Mouse (Mus musculus): Measurements from ENCODE around the gene Hcn1. TPM values are rescaled to one million over a fixed set of nuclear protein-coding genes. Genes with fewer than 3 reads are reported as not detected.

Hcn1 gene
- polyA plus RNA-seq, 1 experiment from 2014 or later, result 0.71 TPM

DNA sequence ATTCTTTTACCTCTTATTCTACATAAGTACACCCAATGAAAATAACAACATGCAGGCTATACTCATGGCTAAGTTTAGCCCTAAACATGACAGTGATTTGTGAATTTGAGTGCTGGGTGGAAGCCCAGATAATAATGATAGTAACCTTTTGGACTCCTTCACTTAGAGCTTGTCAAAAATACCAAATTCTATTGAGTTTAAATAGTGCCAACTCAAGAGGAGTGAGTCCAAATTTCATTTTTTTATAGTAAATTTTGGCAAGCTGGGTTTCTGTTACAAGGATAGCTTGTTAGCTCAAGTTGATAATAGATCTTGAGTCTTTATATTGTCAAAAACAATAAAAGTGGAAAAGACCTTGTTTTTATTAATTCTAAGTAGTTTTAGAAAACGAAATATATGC lies 190.7 kb downstream of the Hcn1 start:
- DNase-seq (no peak), ATAC-seq (ENCODE audit: low FRiP score, low TSS enrichment) (no peak)
- WGBS, result 68% methylated on average over 1 of the region's 1 CpGs

DNA sequence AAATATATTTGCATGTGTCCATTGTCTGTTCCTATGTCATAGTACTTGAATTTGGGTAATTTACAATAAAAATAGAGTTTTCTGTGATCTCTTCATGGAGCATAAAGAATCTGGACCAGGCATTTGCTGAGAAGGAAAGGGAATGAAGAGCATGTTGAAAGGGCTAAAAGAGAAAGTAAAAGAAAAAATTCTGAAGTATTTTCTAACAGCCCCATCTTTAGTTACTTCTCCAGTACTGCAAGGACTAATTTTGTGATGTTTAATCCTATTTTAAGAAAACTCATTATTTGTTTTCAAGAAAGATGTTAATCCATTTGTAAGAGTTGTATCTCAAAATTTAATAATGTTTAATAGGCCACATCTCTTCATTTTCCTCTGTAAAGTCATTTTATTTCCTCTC lies 198.9 kb downstream of the Hcn1 start:
- H3K9ac ChIP-seq (replicated peaks; ENCODE audit: low read length), result no peak overlapping the region
- no peak for ATAC-seq (ENCODE audit: low FRiP score, low TSS enrichment)
- H3K4me3 ChIP-seq (replicated peaks; ENCODE audit: low read depth, low read length), result no peak overlapping the region
- H3K9me3 ChIP-seq (ENCODE audit: control insufficient read depth, low read length), result no peaks in the 10 kb centered on the region
- H3K4me2 ChIP-seq (ENCODE audit: low read length), result no peak overlapping the region
- DNase-seq, result no peak
- no peaks in the 10 kb centered on the region for H3K4me1 ChIP-seq (ENCODE audit: control insufficient read depth, insufficient read depth, low read length)
- no peaks in the 10 kb centered on the region for H3K27me3 ChIP-seq (ENCODE audit: control insufficient read depth, insufficient read depth, low read length)
- H3K36me3 ChIP-seq (ENCODE audit: control insufficient read depth, insufficient read depth, low read length), result no peaks in the 10 kb centered on the region
- H3K27ac ChIP-seq (replicated peaks; ENCODE audit: low read depth, low read length), result no peak overlapping the region

More for the DNA sequence above, 190.7 kb downstream of the Hcn1 start:
- Histone ChIP-seq H3K36me3 (ENCODE audit: control insufficient read depth, insufficient read depth, low read length) (no peaks in the 10 kb centered on the region), H3K9me3 (ENCODE audit: control insufficient read depth, low read length) (no peaks in the 10 kb centered on the region), H3K27me3 (ENCODE audit: control insufficient read depth, insufficient read depth, low read length) (no peaks in the 10 kb centered on the region), H3K4me3 (replicated peaks; ENCODE audit: low read depth, low read length) (no peak overlapping the region), H3K4me1 (ENCODE audit: control insufficient read depth, insufficient read depth, low read length) (no peaks in the 10 kb centered on the region), H3K27ac (replicated peaks; ENCODE audit: low read depth, low read length) (no peak overlapping the region), H3K4me2 (ENCODE audit: low read length) (no peak overlapping the region), H3K9ac (replicated peaks; ENCODE audit: low read length) (no peak overlapping the region)

DNA sequence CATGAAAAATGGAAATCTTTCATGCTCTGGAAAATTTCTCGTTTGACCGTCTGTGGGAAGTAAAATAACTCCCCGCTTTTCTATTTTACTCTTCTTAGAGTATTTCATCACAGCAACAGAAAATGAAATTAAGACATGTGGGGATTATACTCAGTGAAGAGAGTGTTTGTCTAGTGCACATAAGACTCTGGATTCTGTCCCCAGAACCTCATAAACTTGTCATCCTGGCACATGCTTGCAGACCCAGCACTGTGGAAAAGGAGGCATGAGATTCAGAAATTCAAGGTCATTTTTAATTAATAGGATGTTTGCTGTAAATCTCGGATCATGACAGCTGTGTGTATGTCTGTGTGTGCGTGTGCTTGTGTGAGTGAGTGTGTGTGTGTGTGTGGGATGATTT lies 225.5 kb downstream of the Hcn1 start:
- Histone ChIP-seq H3K9ac (replicated peaks; ENCODE audit: low read length) (no peak overlapping the region), H3K36me3 (ENCODE audit: control insufficient read depth, insufficient read depth, low read length) (no peaks in the 10 kb centered on the region), H3K27me3 (ENCODE audit: control insufficient read depth, insufficient read depth, low read length) (no peaks in the 10 kb centered on the region), H3K4me1 (ENCODE audit: control insufficient read depth, insufficient read depth, low read length) (no peaks in the 10 kb centered on the region), H3K27ac (replicated peaks; ENCODE audit: low read depth, low read length) (no peak overlapping the region), H3K4me2 (ENCODE audit: low read length) (no peak overlapping the region), H3K9me3 (ENCODE audit: control insufficient read depth, low read length) (no peaks in the 10 kb centered on the region), H3K4me3 (replicated peaks; ENCODE audit: low read depth, low read length) (no peak overlapping the region)
- no peak for DNase-seq
- ATAC-seq (ENCODE audit: low FRiP score, low TSS enrichment), result no peak
- 87% methylated on average over 5 of the region's 5 CpGs for WGBS

DNA sequence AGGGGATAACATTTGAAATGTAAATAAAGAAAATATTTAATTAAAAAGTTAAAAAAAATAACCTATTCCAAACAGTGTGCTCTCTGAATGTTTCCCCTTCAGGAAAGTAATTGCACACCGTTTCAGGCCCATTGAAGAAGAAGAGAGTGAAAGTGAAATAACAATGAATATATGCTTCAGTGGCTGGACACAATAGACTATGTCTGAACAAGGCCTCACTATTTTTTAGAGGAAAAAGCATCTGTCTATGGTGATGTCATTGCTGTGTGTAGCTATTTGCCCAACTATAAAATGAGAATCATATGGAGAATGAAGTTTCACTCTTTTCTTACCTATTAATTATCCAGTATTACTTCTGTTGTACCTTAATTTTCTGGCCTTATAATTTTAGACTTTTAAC lies 234.5 kb downstream of the Hcn1 start:
- no peak overlapping the region for H3K27ac ChIP-seq (replicated peaks; ENCODE audit: low read depth, low read length)
- WGBS, result 16% methylated on average over 1 of the region's 1 CpGs
- H3K36me3 ChIP-seq (ENCODE audit: control insufficient read depth, insufficient read depth, low read length), result no peaks in the 10 kb centered on the region
- no peaks in the 10 kb centered on the region for H3K4me1 ChIP-seq (ENCODE audit: control insufficient read depth, insufficient read depth, low read length)
- no peak overlapping the region for H3K4me2 ChIP-seq (ENCODE audit: low read length)
- no peak for DNase-seq
- no peaks in the 10 kb centered on the region for H3K27me3 ChIP-seq (ENCODE audit: control insufficient read depth, insufficient read depth, low read length)
- H3K9ac ChIP-seq (replicated peaks; ENCODE audit: low read length), result no peak overlapping the region
- no peak for ATAC-seq (ENCODE audit: low FRiP score, low TSS enrichment)
- no peak overlapping the region for H3K4me3 ChIP-seq (replicated peaks; ENCODE audit: low read depth, low read length)
- H3K9me3 ChIP-seq (ENCODE audit: control insufficient read depth, low read length), result no peaks in the 10 kb centered on the region

DNA sequence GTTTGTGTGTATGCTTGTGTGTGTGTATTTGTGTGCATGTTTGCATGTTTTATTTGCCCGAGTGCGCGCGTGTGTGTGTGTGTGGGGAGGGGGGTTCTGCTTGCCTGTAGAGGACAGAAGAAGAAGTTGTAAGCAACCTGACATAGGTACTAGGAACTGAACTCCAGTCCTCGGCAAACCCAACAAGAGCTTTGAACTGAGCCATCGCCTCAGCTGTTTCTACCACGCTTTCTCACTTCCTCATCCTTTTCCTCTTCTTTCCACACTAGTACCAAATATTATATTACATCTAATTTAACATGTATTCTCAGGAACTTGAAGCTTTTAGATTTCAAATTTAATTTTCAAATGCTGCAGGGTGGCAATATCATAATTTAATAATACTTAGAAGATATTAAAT lies 236.1 kb downstream of the Hcn1 start:
- no peak for ATAC-seq (ENCODE audit: low FRiP score, low TSS enrichment)
- Histone ChIP-seq H3K4me1 (ENCODE audit: control insufficient read depth, insufficient read depth, low read length) (no peaks in the 10 kb centered on the region), H3K4me3 (replicated peaks; ENCODE audit: low read depth, low read length) (no peak overlapping the region), H3K9me3 (ENCODE audit: control insufficient read depth, low read length) (no peaks in the 10 kb centered on the region), H3K27ac (replicated peaks; ENCODE audit: low read depth, low read length) (no peak overlapping the region), H3K4me2 (ENCODE audit: low read length) (no peak overlapping the region), H3K36me3 (ENCODE audit: control insufficient read depth, insufficient read depth, low read length) (no peaks in the 10 kb centered on the region), H3K27me3 (ENCODE audit: control insufficient read depth, insufficient read depth, low read length) (no peaks in the 10 kb centered on the region), H3K9ac (replicated peaks; ENCODE audit: low read length) (no peak overlapping the region)
- 93% methylated on average over 7 of the region's 7 CpGs for WGBS
- DNase-seq, result no peak

DNA sequence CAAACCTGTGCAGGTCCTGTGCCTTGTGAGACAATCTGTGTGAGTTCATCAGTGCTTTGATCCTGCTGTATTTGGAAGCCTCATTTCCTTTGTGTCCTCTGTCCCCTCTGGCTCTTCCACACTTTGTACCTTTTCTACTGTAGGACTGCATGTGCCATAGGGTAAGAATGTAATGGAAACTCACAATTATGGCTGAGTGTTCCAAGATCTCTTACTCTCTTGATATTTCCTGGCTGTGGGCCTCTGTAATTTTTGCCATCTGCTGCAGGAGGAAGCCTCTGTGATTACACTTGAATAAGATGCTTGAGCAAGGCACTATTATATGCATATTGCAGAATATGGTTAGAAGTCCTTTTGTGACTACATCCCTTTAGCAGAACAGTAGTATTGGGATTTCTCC lies 240.2 kb downstream of the Hcn1 start:
- H3K9ac ChIP-seq (replicated peaks; ENCODE audit: low read length), result no peak overlapping the region
- no peaks in the 10 kb centered on the region for H3K36me3 ChIP-seq (ENCODE audit: control insufficient read depth, insufficient read depth, low read length)
- H3K4me3 ChIP-seq (replicated peaks; ENCODE audit: low read depth, low read length), result no peak overlapping the region
- ATAC-seq (ENCODE audit: low FRiP score, low TSS enrichment) (no peak), DNase-seq (no peak)
- no peaks in the 10 kb centered on the region for H3K27me3 ChIP-seq (ENCODE audit: control insufficient read depth, insufficient read depth, low read length)
- H3K4me1 ChIP-seq (ENCODE audit: control insufficient read depth, insufficient read depth, low read length), result no peaks in the 10 kb centered on the region
- H3K9me3 ChIP-seq (ENCODE audit: control insufficient read depth, low read length), result no peaks in the 10 kb centered on the region
- H3K27ac ChIP-seq (replicated peaks; ENCODE audit: low read depth, low read length), result no peak overlapping the region
- no peak overlapping the region for H3K4me2 ChIP-seq (ENCODE audit: low read length)

DNA sequence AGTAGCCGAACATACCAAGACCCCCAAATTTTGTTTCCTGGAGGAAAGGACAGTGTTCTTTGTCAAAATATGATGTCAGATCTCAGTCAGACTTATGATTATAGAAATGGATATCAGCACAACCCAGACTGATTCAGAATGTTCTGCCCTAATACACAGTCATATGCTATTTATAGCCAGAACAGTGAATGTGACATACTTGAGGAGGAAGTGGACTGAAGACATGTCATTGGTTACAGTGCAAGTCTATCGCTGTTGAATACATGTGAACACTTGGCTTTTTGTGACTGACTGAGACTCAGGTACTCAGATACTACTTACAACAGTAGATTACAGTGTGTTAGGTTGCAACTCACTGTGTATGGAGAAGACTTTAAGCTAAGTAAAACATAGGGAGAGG lies 245.2 kb downstream of the Hcn1 start:
- Histone ChIP-seq H3K27me3 (ENCODE audit: control insufficient read depth, insufficient read depth, low read length) (no peaks in the 10 kb centered on the region), H3K4me1 (ENCODE audit: control insufficient read depth, insufficient read depth, low read length) (no peaks in the 10 kb centered on the region), H3K4me3 (replicated peaks; ENCODE audit: low read depth, low read length) (no peak overlapping the region), H3K9me3 (ENCODE audit: control insufficient read depth, low read length) (no peaks in the 10 kb centered on the region), H3K36me3 (ENCODE audit: control insufficient read depth, insufficient read depth, low read length) (no peaks in the 10 kb centered on the region), H3K4me2 (ENCODE audit: low read length) (no peak overlapping the region), H3K9ac (replicated peaks; ENCODE audit: low read length) (no peak overlapping the region), H3K27ac (replicated peaks; ENCODE audit: low read depth, low read length) (no peak overlapping the region)
- no peak for DNase-seq
- WGBS, result 95% methylated on average over 2 of the region's 2 CpGs
- no peak for ATAC-seq (ENCODE audit: low FRiP score, low TSS enrichment)

DNA sequence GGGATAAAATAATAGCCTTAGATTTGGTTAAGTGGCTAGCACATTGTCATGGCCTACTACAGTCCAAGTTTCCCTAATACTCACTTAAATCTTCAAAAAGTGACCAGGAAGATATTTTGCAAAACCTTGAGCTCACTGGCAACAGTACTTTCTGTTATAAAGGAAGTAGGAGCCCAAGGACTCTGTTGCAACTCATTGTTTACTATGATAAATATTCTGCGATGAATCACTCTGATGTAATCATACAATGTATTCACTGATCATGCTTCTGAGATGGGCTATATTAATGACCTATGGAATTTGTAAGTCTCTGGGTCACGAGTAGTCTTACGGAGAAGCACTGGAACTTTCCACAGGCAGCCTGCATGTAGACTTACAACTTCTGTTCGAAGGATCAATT lies 246.6 kb downstream of the Hcn1 start:
- Histone ChIP-seq H3K4me3 (replicated peaks; ENCODE audit: low read depth, low read length) (no peak overlapping the region), H3K27me3 (ENCODE audit: control insufficient read depth, insufficient read depth, low read length) (no peaks in the 10 kb centered on the region), H3K9ac (replicated peaks; ENCODE audit: low read length) (no peak overlapping the region), H3K4me2 (ENCODE audit: low read length) (no peak overlapping the region), H3K9me3 (ENCODE audit: control insufficient read depth, low read length) (no peaks in the 10 kb centered on the region), H3K4me1 (ENCODE audit: control insufficient read depth, insufficient read depth, low read length) (no peaks in the 10 kb centered on the region), H3K27ac (replicated peaks; ENCODE audit: low read depth, low read length) (no peak overlapping the region), H3K36me3 (ENCODE audit: control insufficient read depth, insufficient read depth, low read length) (no peaks in the 10 kb centered on the region)
- ATAC-seq (ENCODE audit: low FRiP score, low TSS enrichment), result no peak
- WGBS, result 94% methylated on average over 4 of the region's 4 CpGs
- DNase-seq, result no peak

DNA sequence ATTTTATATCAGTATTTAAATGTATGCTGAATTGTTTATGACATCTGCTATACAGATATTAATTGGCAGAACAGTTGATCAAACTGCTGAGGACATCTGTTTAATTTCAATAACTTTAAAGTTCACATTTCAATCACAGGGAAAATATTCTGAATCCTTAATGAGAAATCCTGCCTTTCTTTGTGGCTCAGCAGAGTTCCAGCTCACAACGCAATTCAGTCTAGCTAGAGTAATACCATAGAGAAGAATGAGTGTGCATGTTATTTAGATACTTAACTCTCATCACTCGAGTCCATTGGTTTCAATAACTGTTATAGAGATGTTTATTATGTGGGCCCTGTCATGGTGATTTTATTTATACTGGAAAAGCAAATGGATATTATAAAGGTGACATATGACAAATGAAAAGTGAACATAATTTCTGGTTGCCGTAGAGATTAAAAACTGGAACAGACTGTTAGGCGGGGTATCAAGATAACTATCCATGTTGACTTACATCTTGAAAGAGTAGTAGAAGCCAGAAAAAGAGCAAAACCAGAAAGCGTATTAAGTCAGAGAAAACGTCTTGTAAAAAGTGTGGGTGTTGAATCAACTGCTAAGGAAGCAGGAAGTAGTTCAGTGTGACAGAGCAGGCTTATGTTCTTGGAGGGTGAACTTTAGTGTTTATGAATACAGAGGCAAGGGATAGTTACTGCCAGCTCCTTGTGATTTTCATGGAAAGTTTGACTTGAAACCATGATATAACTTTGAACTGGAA lies 250.0 kb downstream of the Hcn1 start:
- WGBS, result 86% methylated on average over 6 of the region's 6 CpGs
- Histone ChIP-seq H3K4me3 (replicated peaks; ENCODE audit: low read depth, low read length) (no peak overlapping the region), H3K4me2 (ENCODE audit: low read length) (no peak overlapping the region), H3K9me3 (ENCODE audit: control insufficient read depth, low read length) (no peaks in the 10 kb centered on the region), H3K9ac (replicated peaks; ENCODE audit: low read length) (no peak overlapping the region), H3K36me3 (ENCODE audit: control insufficient read depth, insufficient read depth, low read length) (no peaks in the 10 kb centered on the region), H3K4me1 (ENCODE audit: control insufficient read depth, insufficient read depth, low read length) (no peaks in the 10 kb centered on the region), H3K27me3 (ENCODE audit: control insufficient read depth, insufficient read depth, low read length) (no peaks in the 10 kb centered on the region), H3K27ac (replicated peaks; ENCODE audit: low read depth, low read length) (no peak overlapping the region)
- ATAC-seq (ENCODE audit: low FRiP score, low TSS enrichment) (no peak), DNase-seq (no peak)
